Mouse (Mus musculus) forebrain, embryonic 12.5 days (tissue): ENCODE data around the gene Ddx50. TPM values are rescaled to one million over a fixed set of nuclear protein-coding genes. Genes with fewer than 3 reads are reported as not detected.
"Not testable (repeated sequence)": the region's sequence is repeated elsewhere in the genome, so short reads cannot be mapped to it uniquely, and the experiment has no call there.

Experiments used
- ATAC-seq: fragments of 200-750 bp; cut with Nextera tagmentation; 2 replicates; pipeline ENCODE4 v1.8.0; 2017; ENCODE audit warnings: moderate TSS enrichment; ENCODE audit not compliant: low FRiP score
- H3K27ac ChIP-seq: fragments of 300-500 bp; sonication (generic); 2 replicates; pipeline ENCODE4 v1.5.1; 2016; ENCODE audit warnings: mild to moderate bottlenecking
- H3K27me3 ChIP-seq: fragments of 300-500 bp; sonication (generic); 2 replicates; pipeline ENCODE4 v1.6.1; 2016; ENCODE audit warnings: mild to moderate bottlenecking
- H3K36me3 ChIP-seq: fragments of 300-500 bp; sonication (generic); replicated peaks from 2 replicates; pipeline ENCODE4 v1.6.1; 2016; ENCODE audit warnings: mild to moderate bottlenecking
- H3K4me1 ChIP-seq: fragments of 300-500 bp; sonication (generic); 2 replicates; pipeline ENCODE4 v1.6.1; 2016
- H3K4me2 ChIP-seq: fragments of 300-500 bp; sonication (generic); 2 replicates; pipeline ENCODE4 v1.6.1; 2016; ENCODE audit warnings: mild to moderate bottlenecking, moderate library complexity
- H3K4me3 ChIP-seq: fragments of 300-500 bp; sonication (generic); replicated peaks from 2 replicates; pipeline ENCODE4 v1.5.1; 2016; ENCODE audit warnings: mild to moderate bottlenecking
- H3K9ac ChIP-seq: fragments of 300-500 bp; sonication (generic); 2 replicates; pipeline ENCODE4 v1.6.1; 2016; ENCODE audit warnings: mild to moderate bottlenecking
- H3K9me3 ChIP-seq: fragments of 300-500 bp; sonication (generic); 2 replicates; pipeline ENCODE4 v1.6.1; 2016
- WGBS: fragments of 180-500 bp; shearing (Covaris S2); methylation state at CpG from one replicate; pipeline ENCODE4 v1.1.7; 2016; 5-methylcytosine and 5-hydroxymethylcytosine counted together
- polyA plus RNA-seq: library from polyadenylated mRNA; unstranded; fragments of >200 nt; fragmentation: Nextera tagmentation; extraction: Ambion mirVana; gene quantifications from 2 replicates; pipeline ENCODE4 v1.2.1, GENCODE M21; 2016

Gene Ddx50
- polyA plus RNA-seq, 1 experiment from 2014 or later, result 136 TPM

DNA sequence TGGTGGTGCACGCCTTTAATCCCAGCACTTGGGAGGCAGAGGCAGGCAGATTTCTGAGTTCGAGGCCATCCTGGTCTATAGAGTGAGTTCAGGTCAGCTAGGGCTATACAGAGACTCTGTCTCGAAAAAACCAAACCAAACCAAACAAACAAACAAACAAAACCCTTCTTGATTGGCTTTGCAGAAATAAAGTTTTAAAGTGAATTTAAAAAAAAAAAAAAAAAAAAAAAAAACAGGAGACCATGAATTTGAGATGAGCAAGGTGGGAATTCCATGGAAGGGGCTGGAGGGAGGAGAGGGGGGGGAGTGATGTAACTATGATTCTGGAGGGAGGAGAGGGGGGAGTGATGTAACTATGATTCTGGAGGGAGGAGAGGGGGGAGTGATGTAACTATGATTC, 51.7 kb downstream of the Ddx50 start:
- H3K4me2 ChIP-seq, ATAC-seq: not testable (repeated sequence)
- WGBS, result 97% methylated on average over 3 of the region's 3 CpGs

DNA sequence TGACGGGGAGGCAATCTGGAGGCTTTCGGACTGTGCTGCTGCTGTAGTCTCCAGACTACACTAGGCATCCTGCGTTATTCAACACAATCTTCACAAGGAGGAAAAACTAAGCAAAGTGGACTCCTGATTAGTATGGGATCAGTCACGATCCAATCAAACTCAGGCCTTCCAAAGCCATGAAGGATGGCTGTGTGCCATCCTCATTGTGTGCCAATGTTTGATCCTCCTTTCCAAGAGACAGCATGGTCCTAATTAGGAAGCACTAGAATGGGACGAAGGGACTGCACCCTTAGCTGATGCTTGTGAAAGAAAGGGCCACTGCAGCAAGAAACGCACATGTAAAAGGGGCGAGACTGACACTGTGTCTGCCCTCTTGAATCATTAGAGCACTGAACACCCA, 58.5 kb downstream of the Ddx50 start:
- WGBS, result 87% methylated on average over 7 of the region's 7 CpGs
- Histone ChIP-seq H3K36me3 (peaks cover 92% of the 10 kb centered on the region), H3K4me1 (no peaks in the 10 kb centered on the region), H3K4me2 (no peak overlapping the region), H3K9ac (no peak overlapping the region), H3K9me3 (no peaks in the 10 kb centered on the region), H3K27me3 (no peaks in the 10 kb centered on the region), H3K27ac (no peak overlapping the region), H3K4me3 (no peak overlapping the region)
- ATAC-seq, result no peak

More for the DNA sequence above, 51.7 kb downstream of the Ddx50 start:
- not testable (repeated sequence) for H3K27ac ChIP-seq, H3K9me3 ChIP-seq, H3K9ac ChIP-seq, H3K27me3 ChIP-seq, H3K4me3 ChIP-seq
- peaks cover 19% of the 10 kb centered on the region for H3K4me1 ChIP-seq
- peaks cover 41% of the 10 kb centered on the region for H3K36me3 ChIP-seq

DNA sequence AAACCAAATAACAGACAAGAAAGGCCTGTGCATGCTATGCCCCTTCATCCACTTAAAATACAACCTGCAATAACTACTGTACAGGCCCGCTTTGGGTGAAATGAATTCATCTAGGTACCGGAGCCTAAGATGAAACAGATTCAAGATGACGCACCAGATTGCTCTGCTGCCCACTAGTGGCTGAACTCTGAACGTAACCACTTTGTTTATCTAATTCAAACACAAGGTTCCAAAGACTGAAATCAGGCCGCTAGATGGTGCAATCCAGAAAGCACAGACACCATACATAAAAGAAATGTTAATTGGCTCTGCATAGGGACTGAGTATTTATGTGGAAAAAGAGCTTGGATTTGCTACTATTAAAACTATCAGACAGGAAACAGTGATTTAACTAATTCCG, 60.8 kb downstream of the Ddx50 start:
- Histone ChIP-seq H3K4me2 (no peak overlapping the region), H3K27me3 (no peaks in the 10 kb centered on the region), H3K4me1 (no peaks in the 10 kb centered on the region), H3K9me3 (no peaks in the 10 kb centered on the region), H3K27ac (no peak overlapping the region), H3K4me3 (no peak overlapping the region), H3K36me3 (peaks cover 94% of the 10 kb centered on the region), H3K9ac (no peak overlapping the region)
- ATAC-seq, result peak; percentile 75; the same call in 1 of the 2 replicates
- WGBS, result 37% methylated on average over 6 of the region's 6 CpGs

DNA sequence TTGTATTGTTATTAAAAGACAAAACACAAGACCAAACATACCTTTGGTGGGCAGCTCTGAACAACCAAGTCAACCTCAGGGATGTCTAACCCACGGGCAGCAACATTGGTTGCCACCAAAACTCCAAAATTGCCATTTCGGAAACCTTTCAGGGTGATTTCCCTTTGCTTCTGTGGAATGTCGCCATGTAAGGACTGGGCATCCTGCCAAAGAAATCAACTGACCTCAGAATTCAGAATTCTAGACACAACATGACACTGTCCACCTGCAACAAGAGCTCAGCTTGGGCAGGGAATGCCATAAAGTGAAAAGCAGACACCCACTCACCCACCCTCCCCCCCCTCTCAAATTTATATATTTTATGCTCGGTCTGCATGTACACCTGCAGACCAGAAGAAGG, 62.4 kb downstream of the Ddx50 start:
- H3K9ac ChIP-seq, result no peak overlapping the region
- no peak overlapping the region for H3K4me3 ChIP-seq
- no peaks in the 10 kb centered on the region for H3K4me1 ChIP-seq
- H3K36me3 ChIP-seq, result peaks cover 94% of the 10 kb centered on the region
- ATAC-seq, result no peak
- no peaks in the 10 kb centered on the region for H3K27me3 ChIP-seq
- H3K27ac ChIP-seq, result no peak overlapping the region
- H3K9me3 ChIP-seq, result no peaks in the 10 kb centered on the region
- WGBS, result 86% methylated on average over 4 of the region's 4 CpGs
- H3K4me2 ChIP-seq, result no peak overlapping the region

DNA sequence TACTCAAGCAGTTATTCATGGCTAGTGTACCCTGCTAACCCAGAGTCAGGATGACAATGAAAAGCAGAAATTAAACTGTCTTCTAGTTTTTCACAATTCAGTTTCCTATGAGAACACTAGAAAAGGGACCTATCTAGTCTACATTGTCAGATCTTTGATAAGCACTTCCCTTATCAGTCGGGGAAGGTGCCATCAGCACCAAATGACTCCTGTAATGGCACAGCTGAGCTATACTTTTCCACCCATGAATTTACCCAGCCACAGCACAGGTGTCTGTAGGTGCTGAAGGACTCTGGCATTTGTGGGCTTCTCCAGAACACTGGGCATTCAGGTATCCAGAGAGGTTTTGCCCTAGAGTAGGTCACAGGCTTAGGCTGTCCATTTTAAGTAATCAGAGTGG, 67.8 kb downstream of the Ddx50 start:
- H3K9ac ChIP-seq, result no peak overlapping the region
- no peaks in the 10 kb centered on the region for H3K9me3 ChIP-seq
- no peak overlapping the region for H3K4me2 ChIP-seq
- WGBS, result 89% methylated on average over 1 of the region's 1 CpGs
- no peaks in the 10 kb centered on the region for H3K4me1 ChIP-seq
- no peaks in the 10 kb centered on the region for H3K27me3 ChIP-seq
- ATAC-seq, result no peak
- no peak overlapping the region for H3K27ac ChIP-seq
- no peak overlapping the region for H3K4me3 ChIP-seq
- peaks cover 79% of the 10 kb centered on the region for H3K36me3 ChIP-seq

DNA sequence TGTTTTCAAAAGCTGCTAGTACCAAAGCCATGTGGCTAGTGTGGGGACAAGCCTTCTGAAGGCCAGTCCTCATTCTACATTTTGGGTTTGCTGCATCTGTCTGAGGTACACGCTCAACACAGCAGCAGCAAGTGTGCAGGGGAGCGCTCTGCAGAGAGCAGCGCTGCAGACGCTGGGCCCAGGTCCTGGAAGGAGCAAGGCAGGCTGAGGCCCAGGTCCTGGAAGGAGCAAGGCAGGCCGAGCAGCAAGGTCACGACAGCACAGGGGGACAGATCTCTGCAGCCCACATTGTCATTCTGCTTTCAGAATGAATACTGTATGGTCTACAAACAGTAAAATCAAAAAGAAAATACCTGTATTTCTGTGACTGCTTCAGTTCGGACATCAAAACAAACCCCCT, 68.3 kb downstream of the Ddx50 start:
- Histone ChIP-seq H3K4me2 (no peak overlapping the region), H3K9ac (no peak overlapping the region), H3K9me3 (no peaks in the 10 kb centered on the region), H3K36me3 (peaks cover 74% of the 10 kb centered on the region), H3K4me3 (no peak overlapping the region), H3K27ac (no peak overlapping the region), H3K4me1 (peaks cover under 1% of the 10 kb centered on the region), H3K27me3 (no peaks in the 10 kb centered on the region)
- 82% methylated on average over 7 of the region's 7 CpGs for WGBS
- ATAC-seq, result no peak

DNA sequence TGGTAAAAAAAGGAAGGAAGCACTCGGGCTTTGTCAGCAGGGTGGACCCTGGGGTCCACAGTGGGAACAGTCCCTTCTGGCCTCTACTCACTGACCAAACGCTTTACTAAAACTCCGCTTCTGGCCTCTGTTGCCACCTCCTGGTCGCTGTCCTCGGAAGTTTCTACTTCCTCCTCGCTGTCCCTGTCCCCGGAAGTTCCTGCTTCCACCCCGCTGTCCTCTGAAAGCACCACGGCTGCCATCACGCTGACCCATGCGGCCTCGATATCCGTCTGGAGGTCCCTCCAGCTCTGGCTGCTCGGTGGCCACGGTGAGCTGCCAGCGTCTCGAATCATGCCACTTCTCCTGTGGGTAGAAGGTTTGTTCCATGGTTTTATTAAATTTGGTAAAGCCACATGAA, 68.8 kb downstream of the Ddx50 start:
- ATAC-seq, result no peak
- H3K27ac ChIP-seq, result no peak overlapping the region
- WGBS, result 91% methylated on average over 17 of the region's 17 CpGs
- peaks cover 5% of the 10 kb centered on the region for H3K4me1 ChIP-seq
- no peak overlapping the region for H3K9ac ChIP-seq
- H3K4me2 ChIP-seq, result no peak overlapping the region
- no peak overlapping the region for H3K4me3 ChIP-seq
- H3K9me3 ChIP-seq, result no peaks in the 10 kb centered on the region
- no peaks in the 10 kb centered on the region for H3K27me3 ChIP-seq
- H3K36me3 ChIP-seq, result peaks cover 70% of the 10 kb centered on the region

DNA sequence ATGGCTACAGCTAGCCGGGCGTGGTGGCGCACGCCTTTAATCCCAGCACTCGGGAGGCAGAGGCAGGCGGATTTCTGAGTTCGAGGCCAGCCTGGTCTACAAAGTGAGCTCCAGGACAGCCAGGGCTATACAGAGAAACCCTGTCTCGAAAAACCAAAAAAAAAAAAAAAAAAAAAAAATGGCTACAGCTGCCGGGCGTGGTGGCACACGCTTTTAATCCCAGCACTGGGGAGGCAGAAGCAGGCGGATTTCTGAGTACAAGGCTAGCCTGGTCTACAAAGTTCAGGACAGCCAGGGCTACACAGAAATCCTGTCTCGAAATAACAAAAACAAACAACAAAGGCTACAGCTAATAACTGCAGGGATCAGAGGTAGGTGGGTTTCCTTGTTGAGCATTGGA, 71.9 kb downstream of the Ddx50 start:
- H3K4me3 ChIP-seq, H3K27ac ChIP-seq, H3K9me3 ChIP-seq, H3K27me3 ChIP-seq, ATAC-seq, H3K9ac ChIP-seq, H3K4me2 ChIP-seq: not testable (repeated sequence)
- 87% methylated on average over 12 of the region's 13 CpGs for WGBS
- peaks cover 13% of the 10 kb centered on the region for H3K4me1 ChIP-seq
- H3K36me3 ChIP-seq, result peaks cover 51% of the 10 kb centered on the region

DNA sequence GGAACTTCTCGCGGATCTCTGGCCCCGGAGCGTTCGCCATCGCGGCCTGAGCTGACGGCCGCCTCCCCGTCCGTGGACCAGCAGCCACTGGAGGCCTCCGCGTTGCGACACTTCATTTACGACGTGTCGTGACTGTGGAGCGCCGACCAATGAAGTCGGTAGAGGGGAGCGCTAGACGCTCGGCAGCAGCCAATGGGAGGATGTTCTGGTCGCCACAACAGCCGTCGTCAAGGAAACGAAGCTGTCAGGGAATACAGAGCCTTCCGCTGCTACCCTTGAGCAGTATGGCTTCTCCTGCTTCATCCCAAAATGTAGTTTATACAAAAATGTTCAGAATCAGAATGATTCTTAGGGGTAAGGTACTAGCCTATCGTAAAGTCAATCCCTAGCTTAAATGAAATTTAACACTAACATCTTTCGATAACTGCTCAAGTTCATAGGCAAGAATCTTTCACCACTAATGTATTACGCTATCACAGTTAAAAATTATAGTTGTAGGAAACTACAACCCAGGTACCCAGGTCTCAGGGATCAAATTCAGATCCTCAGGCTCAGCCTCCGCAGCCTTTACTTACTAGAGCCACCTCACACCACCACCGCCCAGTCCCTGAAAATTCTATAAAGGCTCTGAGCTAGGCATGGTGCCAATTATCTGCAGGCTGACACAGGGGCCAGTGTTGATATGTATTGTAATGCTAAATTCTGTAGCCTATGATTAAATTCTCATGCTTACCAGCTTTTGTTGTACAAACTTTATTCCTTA, 72.5 kb downstream of the Ddx50 start, which contains the start of gene Kif1bp:
Gene Kif1bp, minus strand, starts transcription at position 120 of the 763 bp plus-strand sequence.
- H3K27me3 ChIP-seq, result no peaks in the 10 kb centered on the region
- ATAC-seq, result peak; percentile 100
- H3K36me3 ChIP-seq, result peaks cover 50% of the 10 kb centered on the region
- H3K4me2 ChIP-seq, result peak within 1 kb of the TSS; percentile 94
- peaks cover 13% of the 10 kb centered on the region for H3K4me1 ChIP-seq
- H3K9me3 ChIP-seq, result no peaks in the 10 kb centered on the region
- H3K4me3 ChIP-seq, result peak within 1 kb of the TSS; percentile 95
- peak within 1 kb of the TSS; percentile 84 for H3K27ac ChIP-seq
- peak within 1 kb of the TSS; percentile 87 for H3K9ac ChIP-seq
- WGBS, result 5% methylated on average over 33 of the region's 33 CpGs

DNA sequence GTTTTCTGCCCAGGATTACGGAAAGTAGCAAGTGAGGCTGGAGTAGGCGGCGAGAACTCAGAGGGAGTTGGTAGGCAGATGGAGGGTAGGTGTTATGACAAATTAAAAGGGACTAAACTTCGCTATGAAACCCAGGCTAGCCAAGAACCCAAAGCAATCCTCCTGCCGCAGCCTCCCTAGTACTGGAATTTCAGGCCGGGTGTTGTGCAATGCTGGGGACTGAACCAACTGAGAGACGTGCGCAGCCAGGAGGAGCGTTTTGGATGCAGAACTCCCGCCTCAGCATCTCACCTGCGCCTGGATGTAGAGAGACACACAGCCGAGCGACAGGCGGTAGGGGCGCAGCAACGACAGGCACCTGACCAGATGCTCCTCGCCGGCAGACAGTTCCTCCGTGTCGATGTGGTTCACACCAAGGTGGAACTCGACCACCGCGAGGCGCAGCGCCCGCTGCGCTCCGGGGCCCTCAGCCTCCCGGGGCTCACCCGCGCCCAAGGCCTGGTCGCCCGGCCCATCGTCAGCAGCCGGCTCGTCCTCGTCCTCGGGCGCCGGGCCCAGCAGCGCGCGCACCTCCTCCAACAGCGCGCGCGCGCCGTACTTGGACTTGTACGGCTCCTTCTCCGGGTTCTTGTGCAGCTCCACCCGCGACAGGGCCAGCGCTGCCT, 73.2 kb downstream of the Ddx50 start:
- peak; percentile 83 for ATAC-seq
- Histone ChIP-seq H3K4me1 (peaks cover 13% of the 10 kb centered on the region), H3K36me3 (peaks cover 49% of the 10 kb centered on the region), H3K9me3 (no peaks in the 10 kb centered on the region), H3K4me2 (peak overlapping the region; percentile 94), H3K27me3 (no peaks in the 10 kb centered on the region), H3K27ac (peak overlapping the region; percentile 84), H3K9ac (peak overlapping the region; percentile 87), H3K4me3 (peak overlapping the region; percentile 95)
- WGBS, result 2% methylated on average over 54 of the region's 54 CpGs

DNA sequence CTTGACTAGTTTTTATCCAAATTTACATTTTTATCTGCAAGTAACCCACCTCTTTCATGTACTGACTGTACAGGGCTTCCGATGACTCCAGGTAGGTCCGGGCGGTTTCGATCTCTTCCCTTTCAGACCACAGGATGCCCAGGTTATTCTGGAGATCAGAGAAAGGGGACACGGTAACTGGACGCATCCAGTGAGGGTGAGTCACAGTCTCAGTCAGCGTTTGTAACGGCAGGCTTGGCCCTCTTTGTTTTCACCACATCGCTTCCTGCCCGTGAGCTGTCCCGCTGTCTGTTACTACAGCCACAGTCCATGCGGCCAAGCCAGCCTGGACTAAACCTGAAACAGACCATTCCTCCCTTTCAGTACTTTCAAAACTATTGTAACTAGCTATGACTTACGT, 76.0 kb downstream of the Ddx50 start:
- no peak for ATAC-seq
- Histone ChIP-seq H3K9me3 (no peaks in the 10 kb centered on the region), H3K27ac (no peak overlapping the region), H3K27me3 (no peaks in the 10 kb centered on the region), H3K9ac (no peak overlapping the region), H3K4me1 (peaks cover 13% of the 10 kb centered on the region), H3K36me3 (peaks cover 33% of the 10 kb centered on the region), H3K4me3 (no peak overlapping the region), H3K4me2 (no peak overlapping the region)
- WGBS, result 91% methylated on average over 13 of the region's 13 CpGs

DNA sequence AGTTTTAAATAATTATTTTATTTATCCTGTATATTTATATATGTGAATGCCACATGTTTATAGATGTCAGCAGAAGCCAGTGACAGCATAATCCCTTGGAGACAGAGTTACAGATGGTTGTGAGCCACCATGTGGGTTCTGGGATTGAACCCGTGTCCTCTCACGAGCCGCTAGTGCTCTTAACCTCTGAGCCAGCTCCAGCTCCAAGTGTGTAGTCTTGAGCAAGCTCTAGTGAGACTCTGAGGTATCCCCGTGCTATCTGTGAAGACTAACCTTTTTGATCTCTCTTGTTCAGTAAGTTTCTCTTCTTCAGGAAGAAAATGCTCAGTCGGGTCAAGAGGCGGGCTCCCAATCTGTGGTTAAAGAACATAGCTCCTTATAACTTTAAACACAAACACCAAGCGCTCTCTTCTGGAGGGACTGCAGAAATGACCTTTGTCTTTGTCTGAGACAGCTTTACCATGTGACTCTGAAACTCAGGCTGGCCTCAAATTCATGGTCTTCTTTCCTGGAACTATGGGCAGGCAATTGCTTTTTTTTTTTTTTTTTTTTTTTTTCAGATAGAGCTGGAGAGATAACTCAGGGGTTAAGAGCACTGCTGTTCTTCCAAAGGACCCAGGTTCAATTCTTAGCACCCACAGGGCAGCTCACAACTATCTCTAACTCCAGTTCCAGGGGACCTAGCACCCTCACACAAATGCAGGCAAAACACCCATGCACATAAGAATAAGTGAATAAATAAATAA, 80.7 kb downstream of the Ddx50 start:
- peaks cover 75% of the 10 kb centered on the region for H3K36me3 ChIP-seq
- H3K9me3 ChIP-seq, result no peaks in the 10 kb centered on the region
- WGBS, result 97% methylated on average over 7 of the region's 7 CpGs
- H3K27ac ChIP-seq, result no peak overlapping the region
- H3K9ac ChIP-seq, result no peak overlapping the region
- no peak for ATAC-seq
- no peak overlapping the region for H3K4me2 ChIP-seq
- no peak overlapping the region for H3K4me3 ChIP-seq
- H3K27me3 ChIP-seq, result no peaks in the 10 kb centered on the region
- no peaks in the 10 kb centered on the region for H3K4me1 ChIP-seq
